ENCODE assay signal across 15 mouse cellular contexts in the genomic region with DNA sequence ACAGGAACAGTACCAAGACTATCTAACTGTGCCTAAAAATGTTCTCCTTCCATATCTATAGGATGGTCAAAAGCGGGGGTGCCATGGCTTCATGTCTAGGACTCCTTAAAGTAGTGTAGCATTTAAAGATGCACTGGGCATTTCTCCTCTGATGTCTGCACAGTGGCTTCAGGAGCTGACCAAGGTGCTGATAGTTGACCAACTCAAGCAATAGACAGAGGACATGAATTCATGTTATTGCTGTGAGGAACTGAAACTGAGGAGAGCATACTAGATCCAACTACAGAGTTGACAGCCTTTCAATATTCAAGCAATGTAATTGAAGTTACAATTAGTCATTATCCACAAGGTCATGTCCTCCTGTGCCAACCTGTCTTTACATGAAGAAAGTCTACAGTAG.
DNase-seq lines count a peak whose midpoint lies in the region; ATAC-seq lines count a peak whose summit lies in the region.
"Had no signal": no experiment of that assay in that cellular context is flagged by ENCODE, and none has a peak within 500 bp of the region (broad histone marks: within the 10 kb centered on the region; RNA-seq: fewer than 3 reads in every experiment).

No protein-coding gene starts in this region.

- DNase-seq in hindbrain, embryonic 10.5 days (ENCODE audit: low spot score), result peak; percentile 4
- no peak for DNase-seq in hindbrain, embryonic 14.5 days (ENCODE audit: low spot score)
- DNase-seq in testis, postnatal 10 days (ENCODE audit: low spot score), result peak; percentile 41
- no peak for DNase-seq in testis, postnatal 14 days (ENCODE audit: low spot score)
- peak; percentile 41 for DNase-seq in embryonic facial prominence, embryonic 14.5 days (ENCODE audit: low spot score)
- DNase-seq in layer of hippocampus, adult 9-10 months (ENCODE audit: low spot score), result no peak
- DNase-seq in left cerebral cortex, adult 9 months (ENCODE audit: low spot score in 2 of 2), result no peak
- DNase-seq in lung, postnatal 36 days, result no peak
- DNase-seq: cerebellum, postnatal 36 days; right cerebral cortex, postnatal 14 days; thymus, postnatal 4 days had no signal

- H3K27ac ChIP-seq in hindbrain, embryonic 10.5 days, result no peak overlapping the region
- H3K27ac ChIP-seq in hindbrain, embryonic 14.5 days, result no peak overlapping the region
- no peak overlapping the region for H3K27ac ChIP-seq in embryonic facial prominence, embryonic 14.5 days (replicated peaks; ENCODE audit: low read depth, low read length)
- H3K27ac ChIP-seq: lung, embryonic 15.5 days; midbrain, embryonic 10.5 days had no signal

- no peaks in the 10 kb centered on the region for H3K27me3 ChIP-seq in hindbrain, embryonic 10.5 days (ENCODE audit: insufficient read depth, poor library complexity, severe bottlenecking)
- H3K27me3 ChIP-seq in hindbrain, embryonic 14.5 days (ENCODE audit: control insufficient read depth, insufficient read depth, low read length), result no peaks in the 10 kb centered on the region
- no peaks in the 10 kb centered on the region for H3K27me3 ChIP-seq in embryonic facial prominence, embryonic 14.5 days (replicated peaks; ENCODE audit: control insufficient read depth, insufficient read depth, low read length)
- H3K27me3 ChIP-seq: lung, embryonic 15.5 days had no signal

- H3K4me2 ChIP-seq in hindbrain, embryonic 14.5 days (replicated peaks), result no peak overlapping the region
- H3K4me2 ChIP-seq in embryonic facial prominence, embryonic 14.5 days (ENCODE audit: low read depth, low read length), result no peak overlapping the region
- H3K4me2 ChIP-seq: lung, embryonic 15.5 days had no signal

- no peak for ATAC-seq in hindbrain, embryonic 14.5 days (ENCODE audit: low FRiP score)
- ATAC-seq in embryonic facial prominence, embryonic 14.5 days (ENCODE audit: low read depth), result no peak
- ATAC-seq: CD4-positive, CD25-positive, alpha-beta regulatory T cell, adult 4 months; hindbrain, embryonic 16.5 days had no signal

- H3K4me1 ChIP-seq in hindbrain, embryonic 10.5 days (replicated peaks), result no peaks in the 10 kb centered on the region
- H3K4me1 ChIP-seq in hindbrain, embryonic 14.5 days (replicated peaks; ENCODE audit: control insufficient read depth, insufficient read depth, low read length), result no peaks in the 10 kb centered on the region
- no peaks in the 10 kb centered on the region for H3K4me1 ChIP-seq in embryonic facial prominence, embryonic 14.5 days (ENCODE audit: control insufficient read depth, insufficient read depth, low read length)
- H3K4me1 ChIP-seq: lung, embryonic 15.5 days; midbrain, embryonic 10.5 days had no signal

- no peaks in the 10 kb centered on the region for H3K36me3 ChIP-seq in hindbrain, embryonic 10.5 days
- H3K36me3 ChIP-seq in hindbrain, embryonic 14.5 days (replicated peaks; ENCODE audit: control insufficient read depth, insufficient read depth), result no peaks in the 10 kb centered on the region
- no peaks in the 10 kb centered on the region for H3K36me3 ChIP-seq in embryonic facial prominence, embryonic 14.5 days (ENCODE audit: control insufficient read depth, insufficient read depth, low read length)
- H3K36me3 ChIP-seq: lung, embryonic 15.5 days; midbrain, embryonic 10.5 days had no signal

- WGBS in hindbrain, embryonic 10.5 days, result 53% methylated on average over 1 of the region's 1 CpGs
- 44% methylated on average over 1 of the region's 1 CpGs for WGBS in hindbrain, embryonic 14.5 days
- 59% methylated on average over 1 of the region's 1 CpGs for WGBS in embryonic facial prominence, embryonic 14.5 days

- no peak overlapping the region for H3K9ac ChIP-seq in hindbrain, embryonic 14.5 days
- no peak overlapping the region for H3K9ac ChIP-seq in embryonic facial prominence, embryonic 14.5 days (ENCODE audit: low read depth, low read length)
- H3K9ac ChIP-seq: lung, embryonic 15.5 days had no signal

- no peak overlapping the region for H3K4me3 ChIP-seq in hindbrain, embryonic 10.5 days
- no peak overlapping the region for H3K4me3 ChIP-seq in hindbrain, embryonic 14.5 days (replicated peaks; ENCODE audit: low read length)
- H3K4me3 ChIP-seq in embryonic facial prominence, embryonic 14.5 days (ENCODE audit: low read depth, low read length), result no peak overlapping the region
- H3K4me3 ChIP-seq: lung, embryonic 15.5 days; midbrain, embryonic 10.5 days had no signal

- H3K9me3 ChIP-seq in hindbrain, embryonic 10.5 days, result no peaks in the 10 kb centered on the region
- H3K9me3 ChIP-seq in hindbrain, embryonic 14.5 days (ENCODE audit: control insufficient read depth, low read length), result no peaks in the 10 kb centered on the region
- no peaks in the 10 kb centered on the region for H3K9me3 ChIP-seq in embryonic facial prominence, embryonic 14.5 days (ENCODE audit: control insufficient read depth, low read length)
- H3K9me3 ChIP-seq: lung, embryonic 15.5 days; midbrain, embryonic 10.5 days had no signal

Comparison
In these comparisons a context has a peak if more than half of its experiments do, and no peak if none do; other contexts are left out.
1. DNase-seq: peak in hindbrain, embryonic 10.5 days (single experiment), testis, postnatal 10 days (single experiment) and embryonic facial prominence, embryonic 14.5 days (single experiment); none in hindbrain, embryonic 14.5 days (single experiment), testis, postnatal 14 days (single experiment), layer of hippocampus, adult 9-10 months (single experiment), left cerebral cortex, adult 9 months (0 of 2) and lung, postnatal 36 days (single experiment).